Mouse (Mus musculus) heart, embryonic 12.5 days (tissue): ENCODE measurements around the gene Dpyd. TPM values are rescaled to one million over a fixed set of nuclear protein-coding genes. Genes with fewer than 3 reads are reported as not detected.

ENCODE experiments used
- ATAC-seq: fragments of 200-750 bp; cut with Nextera tagmentation; 2 replicates; pipeline ENCODE4 v1.8.0; 2017; ENCODE audit warnings: moderate TSS enrichment, moderate library complexity; ENCODE audit not compliant: insufficient number of reproducible peaks, low FRiP score
- H3K27ac ChIP-seq: fragments of 300-500 bp; sonication (generic); 2 replicates; pipeline ENCODE4 v1.5.1; 2016; ENCODE audit warnings: mild to moderate bottlenecking, moderate library complexity; ENCODE audit not compliant: poor library complexity, severe bottlenecking
- H3K27me3 ChIP-seq: fragments of 300-500 bp; sonication (generic); replicated peaks from 2 replicates; pipeline ENCODE4 v1.6.1; 2016; ENCODE audit warnings: mild to moderate bottlenecking, moderate library complexity
- H3K36me3 ChIP-seq: fragments of 300-500 bp; sonication (generic); 2 replicates; pipeline ENCODE4 v1.6.1; 2016; ENCODE audit warnings: mild to moderate bottlenecking, moderate library complexity
- H3K4me1 ChIP-seq: fragments of 300-500 bp; sonication (generic); replicated peaks from 2 replicates; pipeline ENCODE4 v1.6.1; 2016; ENCODE audit warnings: mild to moderate bottlenecking
- H3K4me2 ChIP-seq: fragments of 300-500 bp; sonication (generic); 2 replicates; pipeline ENCODE4 v1.6.1; 2016; ENCODE audit warnings: mild to moderate bottlenecking, moderate library complexity
- H3K4me3 ChIP-seq: fragments of 300-500 bp; sonication (generic); 2 replicates; pipeline ENCODE4 v1.5.1; 2016; ENCODE audit warnings: mild to moderate bottlenecking
- H3K9ac ChIP-seq: fragments of 300-500 bp; sonication (generic); 2 replicates; pipeline ENCODE4 v1.6.1; 2016; ENCODE audit warnings: mild to moderate bottlenecking, moderate library complexity
- H3K9me3 ChIP-seq: fragments of 300-500 bp; sonication (generic); replicated peaks from 2 replicates; pipeline ENCODE4 v1.6.1; 2016; ENCODE audit warnings: mild to moderate bottlenecking, moderate library complexity
- WGBS: fragments of 180-500 bp; shearing (Covaris S2); methylation state at CpG from one replicate; pipeline ENCODE4 v1.1.7; 2016; 5-methylcytosine and 5-hydroxymethylcytosine counted together
- polyA plus RNA-seq: library from polyadenylated mRNA; unstranded; fragments of >200 nt; fragmentation: Nextera tagmentation; extraction: Ambion mirVana; gene quantifications from 2 replicates; pipeline ENCODE4 v1.2.1, GENCODE M21; 2016

Gene Dpyd
- polyA plus RNA-seq, 1 experiment from 2014 or later: 2.1 TPM

DNA sequence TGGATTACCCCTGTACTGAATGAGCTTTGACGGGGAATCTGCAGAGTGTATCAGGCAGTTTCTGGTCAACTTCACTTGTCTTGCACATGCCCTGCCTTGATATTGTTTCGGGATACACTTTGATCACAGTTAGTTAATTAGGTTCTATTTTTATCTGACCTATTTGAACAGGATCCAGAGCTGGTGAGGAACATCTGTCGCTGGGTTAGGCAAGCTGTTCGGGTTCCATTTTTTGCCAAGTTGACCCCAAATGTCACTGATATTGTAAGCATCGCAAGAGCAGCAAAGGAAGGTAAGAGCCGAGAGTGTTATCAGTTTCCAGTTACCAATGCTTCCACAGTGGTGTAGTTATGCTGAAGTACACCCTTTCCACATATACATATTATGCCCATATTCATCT, 632.1 kb downstream of the Dpyd start:
- H3K27ac ChIP-seq: no peak overlapping the region
- 59% methylated on average over 6 of the region's 6 CpGs for WGBS

DNA sequence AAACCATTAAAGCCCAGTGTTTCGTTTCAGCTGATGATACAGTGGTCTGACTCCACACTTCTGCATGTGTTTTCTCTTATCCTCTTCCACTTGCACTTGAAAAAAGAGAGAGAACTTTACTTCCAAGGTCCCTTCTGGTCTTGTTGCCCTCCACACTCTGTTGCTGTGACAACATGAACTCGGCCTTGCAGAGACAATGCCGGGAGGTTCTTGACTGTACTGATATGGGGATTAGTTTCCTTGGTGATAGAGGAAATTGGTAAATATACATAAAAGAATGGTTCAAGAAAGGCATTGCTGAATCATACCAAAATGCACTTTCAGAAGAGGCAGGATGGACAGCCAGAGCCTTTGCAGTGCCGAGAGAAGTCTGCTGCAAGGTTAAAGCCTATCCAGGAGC, 633.7 kb downstream of the Dpyd start:
- Histone ChIP-seq H3K4me1 (0 out of 2 replicates have a peak, but pooled peaks cover 2% of the 10 kb centered on the region), H3K4me2 (no peak overlapping the region), H3K36me3 (no peaks in the 10 kb centered on the region), H3K9me3 (no peaks in the 10 kb centered on the region), H3K27me3 (no peaks in the 10 kb centered on the region), H3K9ac (no peak overlapping the region), H3K27ac (no peak overlapping the region), H3K4me3 (no peak overlapping the region)
- 53% methylated on average over 4 of the region's 4 CpGs for WGBS
- no peak for ATAC-seq

More for the DNA sequence above, 632.1 kb downstream of the Dpyd start:
- H3K4me2 ChIP-seq: no peak overlapping the region
- no peak overlapping the region for H3K9ac ChIP-seq
- H3K27me3 ChIP-seq: no peaks in the 10 kb centered on the region
- 0 out of 2 replicates have a peak, but pooled peaks cover 2% of the 10 kb centered on the region for H3K4me1 ChIP-seq
- H3K36me3 ChIP-seq: no peaks in the 10 kb centered on the region
- H3K9me3 ChIP-seq: no peaks in the 10 kb centered on the region
- H3K4me3 ChIP-seq: no peak overlapping the region
- ATAC-seq: no peak

DNA sequence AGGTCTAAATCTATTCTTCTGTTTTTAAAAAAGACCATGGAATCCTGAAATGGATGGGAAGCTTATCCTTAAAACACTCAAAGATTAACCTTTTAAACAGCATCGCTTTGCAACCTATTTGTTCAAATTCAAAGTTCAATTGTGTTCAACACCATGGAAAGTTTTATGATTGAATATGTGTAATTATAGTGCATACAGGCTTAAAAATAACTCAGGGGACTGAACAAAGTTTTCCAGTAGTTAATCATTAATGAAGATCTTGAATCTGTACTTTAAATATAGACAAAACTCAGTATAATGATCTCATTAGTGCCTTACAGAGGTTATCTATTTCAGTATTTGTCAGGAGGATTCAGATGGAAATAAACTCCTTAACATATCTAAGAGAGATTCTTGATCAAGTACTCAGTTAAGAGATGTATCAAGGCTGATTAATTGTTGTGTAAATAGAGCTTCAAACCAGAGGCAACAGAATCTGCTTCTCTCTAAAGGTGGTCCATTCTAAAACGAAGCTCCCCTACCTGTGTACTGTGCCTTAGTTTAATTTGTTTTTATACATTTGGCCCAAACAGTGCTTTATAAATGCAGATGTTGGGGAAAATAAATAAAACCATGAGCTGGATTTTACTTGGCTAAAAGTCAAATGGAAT, 659.0 kb downstream of the Dpyd start:
- H3K4me2 ChIP-seq: no peak overlapping the region
- no peak for ATAC-seq
- no peaks in the 10 kb centered on the region for H3K9me3 ChIP-seq
- 69% methylated on average over 2 of the region's 2 CpGs for WGBS
- H3K27ac ChIP-seq: no peak overlapping the region
- no peak overlapping the region for H3K9ac ChIP-seq
- H3K4me3 ChIP-seq: no peak overlapping the region
- no peaks in the 10 kb centered on the region for H3K4me1 ChIP-seq
- no peaks in the 10 kb centered on the region for H3K27me3 ChIP-seq
- H3K36me3 ChIP-seq: no peaks in the 10 kb centered on the region

DNA sequence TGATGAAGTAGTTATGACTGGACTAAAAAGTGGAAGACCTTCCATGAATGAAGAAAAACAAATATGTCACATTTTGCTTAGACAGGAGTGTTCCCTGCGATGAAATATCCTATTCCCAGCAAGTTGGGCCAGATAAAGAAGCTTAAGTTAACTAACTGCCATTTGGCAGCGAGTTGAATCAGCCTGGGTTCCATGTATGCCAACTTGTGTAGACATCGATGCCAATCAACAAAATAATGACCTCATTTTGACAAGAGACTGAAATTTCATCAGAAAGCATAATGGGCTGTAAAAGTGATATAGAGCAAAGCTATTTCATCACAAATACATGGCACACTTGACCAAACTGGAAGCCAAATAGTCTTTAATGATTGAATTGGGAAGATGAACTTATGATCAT, 681.3 kb downstream of the Dpyd start:
- Histone ChIP-seq H3K4me3 (no peak overlapping the region), H3K4me2 (no peak overlapping the region), H3K27ac (no peak overlapping the region), H3K36me3 (no peaks in the 10 kb centered on the region), H3K27me3 (no peaks in the 10 kb centered on the region), H3K9me3 (no peaks in the 10 kb centered on the region), H3K4me1 (no peaks in the 10 kb centered on the region), H3K9ac (no peak overlapping the region)
- no peak for ATAC-seq
- WGBS: 74% methylated on average over 3 of the region's 3 CpGs

DNA sequence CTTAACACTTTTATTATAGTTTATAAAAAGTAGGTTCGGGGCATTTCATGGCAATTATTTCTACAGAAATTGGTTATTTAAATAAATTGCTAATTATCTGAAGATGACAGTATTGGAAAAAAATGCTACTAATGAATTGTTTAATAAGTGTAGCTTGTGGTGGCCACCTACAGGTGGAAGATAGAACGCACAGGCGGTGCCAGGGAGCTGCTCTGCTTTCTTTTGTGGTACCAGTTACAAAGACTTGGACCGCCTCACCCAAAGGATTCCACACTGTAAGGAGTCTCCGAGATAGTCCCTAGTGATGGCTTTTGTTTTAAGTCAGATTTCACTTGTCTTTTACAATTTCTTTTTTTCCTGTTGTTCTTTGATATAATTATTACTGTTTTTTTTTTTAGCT, 694.6 kb downstream of the Dpyd start:
- Histone ChIP-seq H3K9me3 (no peaks in the 10 kb centered on the region), H3K4me3 (no peak overlapping the region), H3K27me3 (no peaks in the 10 kb centered on the region), H3K4me2 (no peak overlapping the region), H3K4me1 (peaks cover 8% of the 10 kb centered on the region; the same call in 1 of the 2 replicates), H3K27ac (no peak overlapping the region), H3K9ac (no peak overlapping the region), H3K36me3 (no peaks in the 10 kb centered on the region)
- WGBS: 49% methylated on average over 5 of the region's 5 CpGs
- ATAC-seq: no peak

DNA sequence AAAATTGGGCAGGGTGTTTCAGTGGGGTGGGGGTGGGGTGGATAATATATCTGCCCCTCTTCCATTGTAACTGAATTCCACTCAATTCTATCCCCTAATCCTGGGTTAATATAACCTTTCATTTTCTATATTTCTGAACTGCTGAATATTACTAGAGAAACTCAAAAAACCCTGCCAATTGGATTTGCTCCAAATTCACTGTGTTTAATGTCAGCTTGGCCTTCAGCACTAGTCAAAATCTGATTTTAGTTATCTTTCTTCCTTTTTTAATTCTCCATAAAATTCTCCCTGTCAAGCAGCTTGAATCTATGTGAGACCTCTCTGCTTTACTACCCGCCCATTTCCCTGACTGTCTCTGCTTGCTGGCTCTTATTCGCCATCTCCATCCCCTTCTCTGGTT, 713.3 kb downstream of the Dpyd start:
- WGBS: 76% methylated on average over 2 of the region's 2 CpGs
- Histone ChIP-seq H3K4me2 (no peak overlapping the region), H3K9ac (no peak overlapping the region), H3K9me3 (no peaks in the 10 kb centered on the region), H3K4me1 (no peaks in the 10 kb centered on the region), H3K27ac (no peak overlapping the region), H3K36me3 (no peaks in the 10 kb centered on the region), H3K27me3 (no peaks in the 10 kb centered on the region), H3K4me3 (no peak overlapping the region)
- ATAC-seq: no peak

DNA sequence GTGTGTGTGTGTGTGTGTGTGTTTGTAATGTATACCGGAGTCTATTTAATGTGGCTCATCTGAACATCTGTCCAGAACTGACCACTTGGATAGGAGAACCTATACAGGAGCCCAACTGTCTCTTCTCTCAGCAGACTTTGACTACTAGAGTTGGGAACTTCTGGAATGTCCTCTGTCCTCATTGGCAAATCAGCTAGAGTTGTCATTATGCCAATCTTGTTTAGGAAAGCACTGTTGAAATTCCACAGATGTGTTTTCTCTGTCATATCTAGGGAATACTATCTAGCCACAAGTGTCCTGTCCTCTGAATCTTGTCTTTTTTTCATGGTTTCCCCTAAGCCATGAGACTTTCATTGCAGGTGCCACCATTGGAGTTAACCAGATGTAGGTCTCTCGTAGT, 718.7 kb downstream of the Dpyd start:
- 84% methylated on average over 2 of the region's 2 CpGs for whole genome bisulfite sequencing
- no peaks in the 10 kb centered on the region for H3K27me3 ChIP-seq
- no peak overlapping the region for H3K4me3 ChIP-seq
- H3K9me3 ChIP-seq: no peaks in the 10 kb centered on the region
- no peak overlapping the region for H3K9ac ChIP-seq
- no peak overlapping the region for H3K27ac ChIP-seq
- H3K4me1 ChIP-seq: no peaks in the 10 kb centered on the region
- H3K4me2 ChIP-seq: no peak overlapping the region
- H3K36me3 ChIP-seq: no peaks in the 10 kb centered on the region
- ATAC-seq: no peak

DNA sequence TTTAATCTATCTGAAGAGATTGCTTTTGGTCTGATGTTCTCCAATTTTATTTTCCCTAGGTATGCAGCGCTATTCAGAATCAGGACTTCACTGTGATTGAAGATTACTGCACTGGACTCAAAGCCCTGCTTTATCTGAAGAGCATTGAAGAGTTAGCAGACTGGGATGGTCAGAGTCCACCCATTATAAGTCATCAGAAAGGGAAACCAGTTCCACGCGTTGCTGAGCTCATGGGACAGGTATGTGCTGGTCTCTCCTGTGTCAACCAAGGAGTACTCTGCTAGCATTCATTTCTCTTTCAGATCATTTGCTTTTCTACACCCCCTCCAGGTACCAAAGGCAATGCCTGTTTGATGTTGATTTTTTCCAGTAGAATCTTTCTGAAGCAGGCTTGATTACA, 752.8 kb downstream of the Dpyd start:
- H3K4me1 ChIP-seq: no peaks in the 10 kb centered on the region
- ATAC-seq: no peak
- WGBS: 63% methylated on average over 3 of the region's 3 CpGs

DNA sequence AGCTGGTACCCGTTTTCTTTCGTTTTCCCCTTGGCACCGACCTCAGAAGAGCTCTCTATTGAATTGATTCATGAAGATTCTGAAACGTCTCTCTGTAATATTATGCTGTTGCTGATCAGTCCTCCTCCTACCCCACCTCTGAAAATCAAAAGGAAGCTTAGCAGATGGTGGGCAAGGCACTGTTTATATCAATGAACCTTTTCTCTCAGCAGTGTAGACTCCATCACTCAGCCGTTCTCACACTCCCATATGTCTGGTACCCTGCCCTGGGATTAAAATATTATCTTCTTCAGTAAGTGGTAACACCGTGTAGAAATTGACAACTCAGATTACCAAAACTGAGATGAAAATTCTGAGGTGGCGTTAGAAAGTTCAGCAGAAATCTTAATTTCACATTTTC, 767.1 kb downstream of the Dpyd start:
- no peak overlapping the region for H3K27ac ChIP-seq
- no peak for ATAC-seq
- no peaks in the 10 kb centered on the region for H3K27me3 ChIP-seq
- peaks cover 11% of the 10 kb centered on the region; the same call in 1 of the 2 replicates for H3K4me1 ChIP-seq
- H3K9me3 ChIP-seq: no peaks in the 10 kb centered on the region
- no peak overlapping the region for H3K4me2 ChIP-seq
- H3K36me3 ChIP-seq: no peaks in the 10 kb centered on the region
- no peak overlapping the region for H3K9ac ChIP-seq
- 68% methylated on average over 7 of the region's 7 CpGs for WGBS
- no peak overlapping the region for H3K4me3 ChIP-seq

More for the DNA sequence above, 752.8 kb downstream of the Dpyd start:
- Histone ChIP-seq H3K36me3 (no peaks in the 10 kb centered on the region), H3K4me2 (no peak overlapping the region), H3K9me3 (no peaks in the 10 kb centered on the region; the same call in 1 of the 2 replicates), H3K4me3 (no peak overlapping the region), H3K9ac (no peak overlapping the region), H3K27me3 (no peaks in the 10 kb centered on the region), H3K27ac (no peak overlapping the region)

DNA sequence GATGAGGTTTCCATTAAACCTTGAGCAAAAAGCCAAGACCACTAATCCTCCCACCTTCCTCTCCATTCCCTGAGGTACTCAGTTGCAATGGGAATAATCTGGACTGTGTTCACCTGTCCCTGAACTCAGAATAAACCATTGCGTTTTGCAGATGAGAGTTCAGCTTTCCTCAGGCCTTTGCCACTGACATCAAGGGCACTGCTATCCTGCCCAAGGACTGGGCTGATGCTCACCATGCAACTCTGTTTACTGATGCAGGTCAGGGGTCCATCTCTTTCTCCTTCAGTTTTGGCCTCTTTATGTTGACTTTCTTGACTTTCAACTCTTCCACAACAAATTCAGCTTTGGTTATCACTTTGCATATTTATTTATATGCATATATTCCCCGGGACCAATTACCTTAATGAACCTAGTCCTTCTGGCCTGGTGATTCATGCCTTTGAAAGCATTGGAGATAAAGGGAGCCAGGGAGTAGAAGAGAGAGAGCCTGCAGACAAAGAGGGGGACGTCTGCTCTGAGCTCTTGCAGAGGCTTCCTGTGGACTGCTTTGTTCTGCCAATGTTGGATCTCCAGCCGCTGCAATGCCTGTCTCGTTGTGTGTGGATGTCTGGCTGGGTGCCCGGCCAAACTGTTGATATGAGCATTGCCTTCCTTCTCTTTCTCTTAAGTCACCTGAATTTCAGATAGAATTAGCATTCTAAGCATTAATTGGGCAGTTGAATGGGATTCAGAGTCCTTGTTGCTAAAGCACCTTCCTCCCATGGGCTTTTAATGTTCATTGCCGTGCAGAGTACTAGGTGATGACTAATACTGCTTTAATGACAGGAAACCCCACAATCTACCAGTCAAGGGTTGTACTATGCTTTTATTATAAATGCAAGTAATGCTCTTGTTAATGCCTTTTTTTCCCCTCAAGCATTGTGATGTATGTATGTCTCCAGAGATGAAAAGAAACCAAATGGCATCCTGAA, 771.7 kb downstream of the Dpyd start:
- Histone ChIP-seq H3K9me3 (no peaks in the 10 kb centered on the region), H3K36me3 (no peaks in the 10 kb centered on the region), H3K27me3 (no peaks in the 10 kb centered on the region), H3K4me1 (peaks cover 14% of the 10 kb centered on the region; the same call in 1 of the 2 replicates), H3K4me3 (no peak overlapping the region), H3K4me2 (no peak overlapping the region), H3K9ac (no peak overlapping the region), H3K27ac (no peak overlapping the region)
- ATAC-seq: 0 out of 2 replicates have a peak, but pooled peaks have one; percentile 42
- 26% methylated on average over 7 of the region's 7 CpGs for WGBS

DNA sequence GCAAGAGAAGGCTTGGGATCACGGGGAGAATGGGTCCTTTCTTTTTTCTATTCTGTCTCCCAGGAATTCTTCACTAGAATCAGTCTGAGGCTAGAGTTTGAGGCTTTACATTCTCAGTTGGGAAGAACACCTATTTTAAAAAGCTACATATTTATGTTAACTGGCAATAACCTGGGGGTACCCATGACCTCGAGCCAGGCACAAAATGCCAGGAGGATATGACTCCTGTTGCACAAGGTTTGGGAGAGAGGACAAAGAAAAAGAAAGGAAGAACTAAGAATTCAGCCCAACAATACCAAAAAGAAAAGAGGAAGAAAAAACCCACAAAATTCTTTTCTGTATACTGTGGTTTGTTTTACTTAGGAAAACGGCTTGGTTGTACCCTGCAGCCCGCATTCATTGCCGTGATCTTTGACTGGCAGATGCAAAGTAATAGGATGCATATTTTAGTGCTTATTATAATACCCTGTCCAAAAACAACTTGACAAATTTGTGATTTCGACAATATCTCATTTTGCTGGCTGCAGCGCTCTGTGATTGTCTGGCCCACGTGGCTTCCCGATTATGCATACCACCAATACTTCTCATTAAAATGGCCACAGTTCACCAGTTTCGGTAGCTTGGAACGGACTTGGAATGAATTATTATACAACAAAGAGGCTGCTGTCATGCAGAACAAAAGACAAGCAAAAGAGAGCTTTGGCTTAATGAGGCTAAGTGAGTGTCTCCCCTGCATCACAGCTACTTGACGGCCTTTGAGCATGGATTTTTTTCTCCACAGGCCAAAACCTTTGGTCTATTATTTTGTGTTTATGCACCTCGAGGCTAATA, 799.8 kb downstream of the Dpyd start:
- Histone ChIP-seq H3K9me3 (no peaks in the 10 kb centered on the region), H3K27me3 (no peaks in the 10 kb centered on the region), H3K4me2 (no peak overlapping the region), H3K36me3 (no peaks in the 10 kb centered on the region), H3K9ac (no peak overlapping the region), H3K4me1 (no peaks in the 10 kb centered on the region), H3K4me3 (no peak overlapping the region), H3K27ac (no peak overlapping the region)
- ATAC-seq: no peak
- 79% methylated on average over 13 of the region's 13 CpGs for WGBS
